Mouse (Mus musculus): ENCODE results near the gene Ppm1h. TPM values are rescaled to one million over a fixed set of nuclear protein-coding genes. Genes with fewer than 3 reads are reported as not detected.

Gene Ppm1h
- polyA plus RNA-seq, 1 experiment, result 0.13 TPM

DNA sequence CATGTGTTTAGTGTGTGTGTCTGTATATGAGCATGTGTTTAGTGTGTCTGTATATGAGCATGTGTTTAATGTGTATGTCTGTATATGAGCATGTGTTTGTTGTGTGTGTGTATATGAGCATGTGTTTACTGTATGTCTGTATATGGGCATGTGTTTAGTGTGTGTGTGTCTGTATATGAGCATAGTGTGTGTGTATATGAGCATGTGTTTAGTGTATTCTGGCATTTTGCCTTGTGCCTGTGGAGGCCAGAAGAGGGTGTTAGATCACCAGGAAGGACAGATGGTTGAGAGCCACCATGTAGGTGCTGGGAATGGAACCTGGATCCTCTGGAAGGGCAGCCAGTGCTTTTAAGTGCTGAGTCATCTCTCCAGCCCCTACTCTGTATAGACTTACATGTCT, 300.8 kb downstream of the Ppm1h start:
- no peak overlapping the region for H3K4me2 ChIP-seq (ENCODE audit: low read depth)
- peaks cover 27% of the 10 kb centered on the region for H3K79me2 ChIP-seq (ENCODE audit: control insufficient read depth, insufficient read depth)
- TF ChIP-seq MAX (IDR thresholded peaks at IDR 0.05; ENCODE audit: low read depth), result no peak
- no peak for TF ChIP-seq REST (IDR thresholded peaks at IDR 0.05; ENCODE audit: insufficient read depth, insufficient read length)
- no peak for TF ChIP-seq MYOG (IDR thresholded peaks at IDR 0.05; ENCODE audit: control insufficient read depth in 1 of 3, insufficient read depth in 1 of 3, insufficient read length in 2 of 3, low read depth in 2 of 3)
- TF ChIP-seq TCF12 (IDR thresholded peaks at IDR 0.05; ENCODE audit: insufficient read depth, poor library complexity, severe bottlenecking), result no peak
- TF ChIP-seq TCF3 (IDR thresholded peaks at IDR 0.05; ENCODE audit: insufficient read length, low read depth), result no peak
- no peak for TF ChIP-seq CEBPB (IDR thresholded peaks at IDR 0.05; ENCODE audit: insufficient read depth, poor library complexity, severe bottlenecking)
- no peak for TF ChIP-seq SRF (IDR thresholded peaks at IDR 0.05; ENCODE audit: control insufficient read depth, insufficient read length, low read depth)
- no peak for TF ChIP-seq USF1 (IDR thresholded peaks at IDR 0.05; ENCODE audit: low read depth)
- TF ChIP-seq POLR2A (IDR thresholded peaks at IDR 0.05; ENCODE audit: insufficient read length, low read depth), result no peak
- TF ChIP-seq POLR2AphosphoS2 (IDR thresholded peaks at IDR 0.05; ENCODE audit: insufficient read length, low read depth), result no peak
- no peak for TF ChIP-seq E2F4 (IDR thresholded peaks at IDR 0.05; ENCODE audit: insufficient read depth)
- TF ChIP-seq MYOD1 (IDR thresholded peaks at IDR 0.05; ENCODE audit: control insufficient read depth in 1 of 3, insufficient read length in 2 of 3, low read depth in 2 of 3), result no peak
- no peak overlapping the region for H3K4me3 ChIP-seq
- peaks cover 6% of the 10 kb centered on the region for H3K36me3 ChIP-seq (ENCODE audit: control insufficient read depth, insufficient read depth)
- H3ac ChIP-seq (ENCODE audit: control insufficient read depth, insufficient read length), result no peak overlapping the region
- no peaks in the 10 kb centered on the region for H3K27me3 ChIP-seq (ENCODE audit: control insufficient read depth, insufficient read depth, insufficient read length)

DNA sequence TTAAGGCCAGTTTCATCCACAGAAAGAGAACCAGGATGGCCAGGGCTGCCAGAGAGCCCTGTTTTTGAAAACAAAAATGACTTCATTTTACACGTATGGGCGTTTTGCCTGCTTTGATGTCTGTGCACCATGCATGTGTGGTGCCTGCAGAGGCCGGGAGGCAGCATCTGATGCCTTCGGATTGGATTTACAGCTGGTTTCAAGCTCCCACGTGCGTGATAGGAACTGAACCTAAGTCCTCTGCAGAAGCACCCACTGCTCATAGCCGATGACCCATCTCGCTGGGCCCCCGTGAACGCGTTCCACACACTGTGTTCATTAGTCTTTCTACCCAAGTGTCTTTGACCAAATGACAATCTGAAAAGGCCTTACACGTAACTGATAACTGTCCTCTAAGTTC, 301.6 kb downstream of the Ppm1h start:
- Histone ChIP-seq H3K36me3 (ENCODE audit: control insufficient read depth, insufficient read depth) (peaks cover 6% of the 10 kb centered on the region), H3K27me3 (ENCODE audit: control insufficient read depth, insufficient read depth, insufficient read length) (no peaks in the 10 kb centered on the region), H3ac (ENCODE audit: control insufficient read depth, insufficient read length) (no peak overlapping the region), H3K4me2 (ENCODE audit: low read depth) (no peak overlapping the region), H3K4me3 (no peak overlapping the region), H3K79me2 (ENCODE audit: control insufficient read depth, insufficient read depth) (peaks cover 35% of the 10 kb centered on the region)
- no peak for TF ChIP-seq TCF12 (IDR thresholded peaks at IDR 0.05; ENCODE audit: insufficient read depth, poor library complexity, severe bottlenecking)
- peak; percentile 64 for TF ChIP-seq POLR2AphosphoS2 (IDR thresholded peaks at IDR 0.05; ENCODE audit: insufficient read length, low read depth)

DNA sequence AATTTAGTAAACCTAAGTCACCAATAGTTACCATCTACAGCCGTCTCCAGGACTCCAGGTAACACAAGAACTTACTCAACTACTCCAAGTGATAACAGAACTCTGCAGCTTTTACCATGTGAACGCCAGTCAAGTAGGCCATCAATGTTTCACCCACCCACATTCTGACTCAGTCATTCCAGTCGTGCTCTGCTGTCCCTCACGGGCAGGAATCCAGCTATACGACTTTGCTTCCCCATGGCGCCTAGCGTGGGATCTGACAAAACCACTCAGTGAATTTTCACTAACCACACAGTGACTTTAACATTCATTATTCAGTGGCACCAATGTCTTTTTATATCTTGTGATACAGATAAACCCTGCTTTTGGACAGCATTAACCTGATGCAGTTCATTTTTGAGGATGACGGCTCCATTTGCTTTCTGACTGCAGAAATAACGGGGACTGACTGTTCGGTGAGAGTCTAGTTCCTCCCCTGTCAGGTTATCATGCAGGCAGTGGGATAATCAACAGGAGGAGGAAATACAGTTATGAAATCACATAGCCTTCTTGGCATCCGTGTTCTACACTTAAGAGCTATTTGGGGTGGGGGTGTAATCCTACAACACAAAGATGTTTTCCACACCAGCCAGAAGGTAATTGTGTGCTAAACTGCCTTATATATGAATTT, 304.5 kb downstream of the Ppm1h start:
- Histone ChIP-seq H3K4me3 (peak overlapping the region; percentile 66), H3K4me2 (ENCODE audit: low read depth) (peak overlapping the region; percentile 87)
- peak; percentile 78 for TF ChIP-seq POLR2AphosphoS2 (IDR thresholded peaks at IDR 0.05; ENCODE audit: insufficient read length, low read depth)
- TF ChIP-seq POLR2A (IDR thresholded peaks at IDR 0.05; ENCODE audit: insufficient read length, low read depth), result no peak
- peak in 1 of 3 experiments; percentile 3 for TF ChIP-seq MYOD1 (IDR thresholded peaks at IDR 0.05; ENCODE audit: control insufficient read depth in 1 of 3, insufficient read length in 2 of 3, low read depth in 2 of 3)
- TF ChIP-seq SRF (IDR thresholded peaks at IDR 0.05; ENCODE audit: control insufficient read depth, insufficient read length, low read depth), result peak; percentile 12

DNA sequence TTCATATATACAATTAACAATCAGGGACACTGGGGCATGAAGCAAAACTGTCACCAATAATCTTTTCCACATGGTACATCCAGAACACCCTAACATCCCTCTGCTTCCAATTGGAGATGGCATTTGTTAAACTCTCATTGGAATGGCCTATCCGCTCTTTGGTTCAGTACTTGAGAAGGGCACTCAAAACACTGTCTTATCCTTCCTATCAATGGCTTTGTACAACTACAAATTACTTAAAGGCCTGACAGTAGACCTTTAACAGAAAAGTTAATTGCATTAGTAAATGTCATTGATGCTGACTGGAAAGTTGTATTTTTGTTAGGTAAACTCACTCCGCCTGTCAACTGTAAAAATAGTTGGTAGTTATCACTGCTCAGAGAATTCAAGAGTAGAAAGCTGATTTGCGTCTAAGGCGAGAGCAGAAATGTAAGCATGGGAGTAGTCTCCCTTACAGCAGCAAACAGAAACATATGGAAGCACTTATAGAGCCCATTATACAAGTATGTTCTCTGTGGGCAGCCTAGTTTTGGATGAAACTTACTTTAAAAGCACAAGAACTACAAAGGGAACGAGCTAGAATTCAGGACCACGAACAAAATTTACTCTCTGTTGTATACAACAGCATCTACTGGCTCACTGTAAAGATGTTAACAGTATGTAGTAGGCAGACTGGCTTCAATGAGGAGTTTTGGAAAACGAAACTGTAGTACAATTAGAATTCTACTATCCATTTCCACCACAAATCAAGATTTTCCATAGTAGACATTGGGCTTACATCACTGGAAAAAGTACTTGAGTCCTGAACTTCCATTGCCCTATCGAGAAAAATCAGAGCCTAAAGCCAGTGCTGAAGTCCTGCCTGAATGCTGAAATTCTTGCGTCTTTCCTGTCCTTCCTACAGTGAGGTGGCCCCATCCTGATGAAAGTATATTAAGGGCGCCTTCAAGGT, 305.3 kb downstream of the Ppm1h start:
- Histone ChIP-seq H3ac (ENCODE audit: control insufficient read depth, insufficient read length) (no peak overlapping the region), H3K79me2 (ENCODE audit: control insufficient read depth, insufficient read depth) (peaks cover 36% of the 10 kb centered on the region), H3K36me3 (ENCODE audit: control insufficient read depth, insufficient read depth) (peaks cover 6% of the 10 kb centered on the region), H3K4me2 (ENCODE audit: low read depth) (peak overlapping the region; percentile 87), H3K4me3 (peak overlapping the region; percentile 66), H3K27me3 (ENCODE audit: control insufficient read depth, insufficient read depth, insufficient read length) (no peaks in the 10 kb centered on the region)
- TF ChIP-seq MAX (IDR thresholded peaks at IDR 0.05; ENCODE audit: low read depth) (no peak), TCF12 (IDR thresholded peaks at IDR 0.05; ENCODE audit: insufficient read depth, poor library complexity, severe bottlenecking) (no peak), POLR2AphosphoS2 (IDR thresholded peaks at IDR 0.05; ENCODE audit: insufficient read length, low read depth) (no peak), USF1 (IDR thresholded peaks at IDR 0.05; ENCODE audit: low read depth) (no peak), POLR2A (IDR thresholded peaks at IDR 0.05; ENCODE audit: insufficient read length, low read depth) (no peak)

More for the DNA sequence above, 304.5 kb downstream of the Ppm1h start:
- H3K27me3 ChIP-seq (ENCODE audit: control insufficient read depth, insufficient read depth, insufficient read length), result no peaks in the 10 kb centered on the region
- peaks cover 36% of the 10 kb centered on the region for H3K79me2 ChIP-seq (ENCODE audit: control insufficient read depth, insufficient read depth)
- H3K36me3 ChIP-seq (ENCODE audit: control insufficient read depth, insufficient read depth), result peaks cover 6% of the 10 kb centered on the region
- no peak overlapping the region for H3ac ChIP-seq (ENCODE audit: control insufficient read depth, insufficient read length)

DNA sequence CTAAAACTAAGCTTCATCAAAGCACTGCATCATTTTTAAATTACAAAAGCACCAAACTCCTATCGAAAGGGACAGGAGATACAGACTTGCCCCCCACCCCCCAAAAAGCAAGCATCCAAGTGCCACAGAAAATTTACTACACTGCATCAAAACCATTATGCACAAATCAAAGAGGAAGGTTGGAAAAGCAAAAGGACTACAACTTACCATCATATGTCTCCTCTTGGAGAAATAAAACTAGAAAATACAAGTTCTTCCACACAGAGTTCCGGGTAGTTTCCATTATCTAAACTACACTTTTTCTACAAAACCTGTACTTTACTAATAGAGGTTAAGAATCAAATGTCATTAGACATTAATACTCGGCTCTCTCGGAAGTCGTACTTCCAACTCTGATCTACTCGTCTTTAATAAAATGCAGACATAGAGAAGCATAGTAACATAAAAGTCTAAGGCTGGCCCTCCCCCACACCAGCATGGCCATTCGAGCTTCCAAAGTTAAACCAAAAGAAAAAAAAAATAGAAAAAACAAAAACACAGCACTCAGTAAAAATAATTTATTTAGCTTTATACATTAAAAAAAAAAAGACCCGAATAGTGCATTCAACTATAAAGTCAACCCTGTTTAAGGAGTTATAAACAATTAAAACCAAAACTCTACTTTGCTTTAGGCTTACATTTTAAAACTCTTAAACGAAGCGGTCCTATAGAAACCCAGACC, 306.1 kb downstream of the Ppm1h start:
- Histone ChIP-seq H3K4me3 (peak overlapping the region; percentile 66), H3K36me3 (ENCODE audit: control insufficient read depth, insufficient read depth) (peaks cover 6% of the 10 kb centered on the region), H3K79me2 (ENCODE audit: control insufficient read depth, insufficient read depth) (peaks cover 36% of the 10 kb centered on the region), H3K27me3 (ENCODE audit: control insufficient read depth, insufficient read depth, insufficient read length) (no peaks in the 10 kb centered on the region), H3K4me2 (ENCODE audit: low read depth) (peak overlapping the region; percentile 87), H3ac (ENCODE audit: control insufficient read depth, insufficient read length) (peak overlapping the region; percentile 99)
- TF ChIP-seq POLR2A (IDR thresholded peaks at IDR 0.05; ENCODE audit: insufficient read length, low read depth), result no peak
- TF ChIP-seq MYOG (IDR thresholded peaks at IDR 0.05; ENCODE audit: control insufficient read depth in 1 of 3, insufficient read depth in 1 of 3, insufficient read length in 2 of 3, low read depth in 2 of 3), result no peak
- TF ChIP-seq MAX (IDR thresholded peaks at IDR 0.05; ENCODE audit: low read depth), result no peak
- no peak for TF ChIP-seq SRF (IDR thresholded peaks at IDR 0.05; ENCODE audit: control insufficient read depth, insufficient read length, low read depth)
- TF ChIP-seq USF1 (IDR thresholded peaks at IDR 0.05; ENCODE audit: low read depth), result no peak
- TF ChIP-seq E2F4 (IDR thresholded peaks at IDR 0.05; ENCODE audit: insufficient read depth), result no peak
- TF ChIP-seq TCF3 (IDR thresholded peaks at IDR 0.05; ENCODE audit: insufficient read length, low read depth), result no peak
- no peak for TF ChIP-seq CEBPB (IDR thresholded peaks at IDR 0.05; ENCODE audit: insufficient read depth, poor library complexity, severe bottlenecking)
- TF ChIP-seq TCF12 (IDR thresholded peaks at IDR 0.05; ENCODE audit: insufficient read depth, poor library complexity, severe bottlenecking), result no peak
- no peak for TF ChIP-seq REST (IDR thresholded peaks at IDR 0.05; ENCODE audit: insufficient read depth, insufficient read length)
- no peak for TF ChIP-seq MYOD1 (IDR thresholded peaks at IDR 0.05; ENCODE audit: control insufficient read depth in 1 of 3, insufficient read length in 2 of 3, low read depth in 2 of 3)
- TF ChIP-seq POLR2AphosphoS2 (IDR thresholded peaks at IDR 0.05; ENCODE audit: insufficient read length, low read depth), result no peak

Data from myocyte (in vitro differentiated cells).